Mouse (Mus musculus) left cerebral cortex, adult 11 months (tissue): ENCODE results near the gene Tlr7.

Experiments
- DNase-seq: peaks from one replicate; pipeline ENCODE4 v3.0.0; 2022; ENCODE audit warnings: low spot score

The Tlr7 gene

GRCm38 (mm10) chrX:167276953-167277352, 53.4 kb downstream of the Tlr7 start:
- DNase-seq: peak; percentile 19

DNA sequence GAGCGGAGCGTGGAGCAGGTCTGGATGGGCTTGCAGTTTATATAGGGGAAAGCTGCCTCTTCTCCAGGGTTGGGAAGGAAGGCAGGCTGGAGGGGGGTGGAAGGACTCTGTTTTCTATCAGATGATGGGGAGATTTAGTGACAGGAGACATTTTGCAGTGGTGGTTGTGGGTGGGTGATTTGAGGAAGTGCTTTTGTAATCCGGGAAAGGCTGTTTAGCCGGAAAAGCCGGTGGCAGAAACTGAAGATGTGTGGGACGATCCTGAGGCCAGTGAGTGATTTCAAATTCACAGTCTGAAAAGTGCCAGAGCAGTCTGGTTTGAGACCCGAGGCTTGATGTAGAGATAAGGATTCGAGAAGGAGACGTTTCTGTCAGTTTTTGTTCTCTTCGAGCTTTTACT, 53.8 kb downstream of the Tlr7 start:
- no peak for DNase-seq

GRCm38 (mm10) chrX:167264086-167264485, 66.3 kb downstream of the Tlr7 start, which contains the start of gene Tlr8:
TSS of gene Tlr8 (minus strand) at chrX:167264329.
- no peak for DNase-seq

GRCm38 (mm10) chrX:167263530-167263929, 66.8 kb downstream of the Tlr7 start:
- DNase-seq: no peak
